Mouse (Mus musculus): ENCODE results near the gene Pld2. TPM values are rescaled to one million over a fixed set of nuclear protein-coding genes. Genes with fewer than 3 reads are reported as not detected.

The Pld2 gene
- total RNA-seq, 1 experiment: 4.4 TPM

GRCm38 (mm10) chr11:70571641-70572040 lies 31.8 kb downstream of the Pld2 start:
- no peaks in the 10 kb centered on the region for H3K9me3 ChIP-seq (ENCODE audit: control insufficient read depth, insufficient read depth, low read depth, low read length)
- H3K9ac ChIP-seq (ENCODE audit: insufficient read depth, low read depth, low read length, poor library complexity, severe bottlenecking): no peak overlapping the region
- H3K27ac ChIP-seq (ENCODE audit: insufficient read depth, low read depth, low read length, poor library complexity, severe bottlenecking): no peak overlapping the region
- H3K4me3 ChIP-seq (ENCODE audit: insufficient read depth in 1 of 2, low read depth in 1 of 2, low read length in 2 of 2, poor library complexity in 1 of 2, severe bottlenecking in 1 of 2): no peak overlapping the region
- TF ChIP-seq HCFC1 (IDR thresholded peaks at IDR 0.05; ENCODE audit: borderline replicate concordance, insufficient read depth, low read length) (no peak), ZNF384 (IDR thresholded peaks at IDR 0.05; ENCODE audit: low read depth, low read length) (no peak), MAFK (IDR thresholded peaks at IDR 0.05; ENCODE audit: insufficient read depth, low read depth, low read length) (no peak), ZC3H11A (IDR thresholded peaks at IDR 0.05; ENCODE audit: borderline replicate concordance, low read depth, low read length) (no peak)
- peaks cover 3 to 16% of the 10 kb centered on the region in 2 experiments; a peak in 3 of 4 replicates for H3K4me1 ChIP-seq (ENCODE audit: control insufficient read depth in 2 of 2, insufficient read depth in 2 of 2, low read length in 2 of 2, poor library complexity in 1 of 2)
- in situ Hi-C loops (cut with MboI; ENCODE audit: low sequenced_read_pairs in 2 of 2, unreplicated experiment in 2 of 2): no loop called here
- no peak for DNase-seq (ENCODE audit: low read depth, low spot score)
- no peaks in the 10 kb centered on the region for H3K36me3 ChIP-seq (ENCODE audit: control insufficient read depth, insufficient read depth, low read length, poor library complexity, severe bottlenecking)

- Histone ChIP-seq H3K4me1 (ENCODE audit: control insufficient read depth in 2 of 2, insufficient read depth in 2 of 2, low read length in 2 of 2, poor library complexity in 1 of 2) (peaks cover 7 to 22% of the 10 kb centered on the region in 2 experiments), H3K27ac (ENCODE audit: insufficient read depth, low read depth, low read length, poor library complexity, severe bottlenecking) (no peak overlapping the region), H3K4me3 (ENCODE audit: insufficient read depth in 1 of 2, low read depth in 1 of 2, low read length in 2 of 2, poor library complexity in 1 of 2, severe bottlenecking in 1 of 2) (no peak overlapping the region), H3K36me3 (ENCODE audit: control insufficient read depth, insufficient read depth, low read length, poor library complexity, severe bottlenecking) (no peaks in the 10 kb centered on the region), H3K9ac (ENCODE audit: insufficient read depth, low read depth, low read length, poor library complexity, severe bottlenecking) (no peak overlapping the region), H3K9me3 (ENCODE audit: control insufficient read depth, insufficient read depth, low read depth, low read length) (no peaks in the 10 kb centered on the region)
- in situ Hi-C loops (cut with MboI; ENCODE audit: low sequenced_read_pairs in 2 of 2, unreplicated experiment in 2 of 2): no loop called here
- TF ChIP-seq MAFK (IDR thresholded peaks at IDR 0.05; ENCODE audit: insufficient read depth, low read depth, low read length) (no peak), CHD2 (IDR thresholded peaks at IDR 0.05; ENCODE audit: low read depth, low read length) (no peak), ZNF384 (IDR thresholded peaks at IDR 0.05; ENCODE audit: low read depth, low read length) (no peak), HCFC1 (IDR thresholded peaks at IDR 0.05; ENCODE audit: borderline replicate concordance, insufficient read depth, low read length) (no peak), ZC3H11A (IDR thresholded peaks at IDR 0.05; ENCODE audit: borderline replicate concordance, low read depth, low read length) (no peak)
- DNase-seq (ENCODE audit: low read depth, low spot score): no peak
These were observed 32.6 kb downstream of the Pld2 start for GRCm38 (mm10) chr11:70572348-70572902.

DNA sequence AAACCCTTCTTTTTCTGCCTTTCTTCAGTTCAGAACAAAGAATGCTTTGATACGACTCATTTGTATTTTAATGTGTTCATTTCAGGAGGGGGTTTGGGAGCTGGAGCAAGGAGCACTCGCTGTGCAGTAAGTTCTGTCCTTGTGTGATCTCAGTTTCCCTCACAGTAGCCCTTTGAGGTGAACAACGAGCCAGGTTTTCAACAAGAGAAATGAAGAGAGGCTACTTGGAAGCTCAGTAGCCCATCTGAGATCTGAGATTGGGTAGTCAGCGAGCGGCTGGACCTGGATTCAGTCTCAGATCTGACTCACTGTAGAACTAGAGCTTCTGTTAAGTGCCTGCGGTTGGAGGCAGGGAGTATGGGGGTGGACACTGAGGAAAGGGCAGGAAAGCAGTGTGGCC lies 34.0 kb downstream of the Pld2 start:
- Histone ChIP-seq H3K9me3 (ENCODE audit: control insufficient read depth, insufficient read depth, low read depth, low read length) (no peaks in the 10 kb centered on the region), H3K4me1 (ENCODE audit: control insufficient read depth in 2 of 2, insufficient read depth in 2 of 2, low read length in 2 of 2, poor library complexity in 1 of 2) (peaks cover 12 to 28% of the 10 kb centered on the region in 2 experiments), H3K36me3 (ENCODE audit: control insufficient read depth, insufficient read depth, low read length, poor library complexity, severe bottlenecking) (no peaks in the 10 kb centered on the region; the same call in 1 of the 2 replicates), H3K9ac (ENCODE audit: insufficient read depth, low read depth, low read length, poor library complexity, severe bottlenecking) (no peak overlapping the region), H3K4me3 (ENCODE audit: insufficient read depth in 1 of 2, low read depth in 1 of 2, low read length in 2 of 2, poor library complexity in 1 of 2, severe bottlenecking in 1 of 2) (no peak overlapping the region), H3K27ac (ENCODE audit: insufficient read depth, low read depth, low read length, poor library complexity, severe bottlenecking) (no peak overlapping the region)
- in situ Hi-C loops (cut with MboI; ENCODE audit: low sequenced_read_pairs in 2 of 2, unreplicated experiment in 2 of 2): no loop called here
- DNase-seq (ENCODE audit: low read depth, low spot score): no peak
- TF ChIP-seq CHD2 (IDR thresholded peaks at IDR 0.05; ENCODE audit: low read depth, low read length) (no peak), ZC3H11A (IDR thresholded peaks at IDR 0.05; ENCODE audit: borderline replicate concordance, low read depth, low read length) (no peak), MAFK (IDR thresholded peaks at IDR 0.05; ENCODE audit: insufficient read depth, low read depth, low read length) (no peak), HCFC1 (IDR thresholded peaks at IDR 0.05; ENCODE audit: borderline replicate concordance, insufficient read depth, low read length) (no peak), ZNF384 (IDR thresholded peaks at IDR 0.05; ENCODE audit: low read depth, low read length) (no peak)

GRCm38 (mm10) chr11:70577201-70577600 lies 37.3 kb downstream of the Pld2 start:
- TF ChIP-seq HCFC1 (IDR thresholded peaks at IDR 0.05; ENCODE audit: borderline replicate concordance, insufficient read depth, low read length) (no peak), MAFK (IDR thresholded peaks at IDR 0.05; ENCODE audit: insufficient read depth, low read depth, low read length) (no peak), ZC3H11A (IDR thresholded peaks at IDR 0.05; ENCODE audit: borderline replicate concordance, low read depth, low read length) (no peak), CHD2 (IDR thresholded peaks at IDR 0.05; ENCODE audit: low read depth, low read length) (no peak), ZNF384 (IDR thresholded peaks at IDR 0.05; ENCODE audit: low read depth, low read length) (no peak)
- peaks cover 12 to 34% of the 10 kb centered on the region in 2 experiments for H3K4me1 ChIP-seq (ENCODE audit: control insufficient read depth in 2 of 2, insufficient read depth in 2 of 2, low read length in 2 of 2, poor library complexity in 1 of 2)
- in situ Hi-C loops (cut with MboI; ENCODE audit: low sequenced_read_pairs in 2 of 2, unreplicated experiment in 2 of 2): no loop called here

More at GRCm38 (mm10) chr11:70577201-70577600, 37.3 kb downstream of the Pld2 start:
- no peak overlapping the region for H3K9ac ChIP-seq (ENCODE audit: insufficient read depth, low read depth, low read length, poor library complexity, severe bottlenecking)
- no peak overlapping the region for H3K27ac ChIP-seq (ENCODE audit: insufficient read depth, low read depth, low read length, poor library complexity, severe bottlenecking)
- no peak for DNase-seq (ENCODE audit: low read depth, low spot score)
- H3K9me3 ChIP-seq (ENCODE audit: control insufficient read depth, insufficient read depth, low read depth, low read length): no peaks in the 10 kb centered on the region
- no peak overlapping the region for H3K4me3 ChIP-seq (ENCODE audit: insufficient read depth in 1 of 2, low read depth in 1 of 2, low read length in 2 of 2, poor library complexity in 1 of 2, severe bottlenecking in 1 of 2)
- peaks cover 3% of the 10 kb centered on the region; the same call in 1 of the 2 replicates for H3K36me3 ChIP-seq (ENCODE audit: control insufficient read depth, insufficient read depth, low read length, poor library complexity, severe bottlenecking)

Data from ES-E14 (cell line).